Mouse (Mus musculus): ENCODE data around the gene Rgl1. TPM values are rescaled to one million over a fixed set of nuclear protein-coding genes. Genes with fewer than 3 reads are reported as not detected.
A peak's percentile ranks its signal among the peaks of the same experiment; 100 is the strongest.

The Rgl1 gene
- total and polyA plus RNA-seq, 2 experiments from 2014 or later = 36.7 to 38.9 TPM

DNA sequence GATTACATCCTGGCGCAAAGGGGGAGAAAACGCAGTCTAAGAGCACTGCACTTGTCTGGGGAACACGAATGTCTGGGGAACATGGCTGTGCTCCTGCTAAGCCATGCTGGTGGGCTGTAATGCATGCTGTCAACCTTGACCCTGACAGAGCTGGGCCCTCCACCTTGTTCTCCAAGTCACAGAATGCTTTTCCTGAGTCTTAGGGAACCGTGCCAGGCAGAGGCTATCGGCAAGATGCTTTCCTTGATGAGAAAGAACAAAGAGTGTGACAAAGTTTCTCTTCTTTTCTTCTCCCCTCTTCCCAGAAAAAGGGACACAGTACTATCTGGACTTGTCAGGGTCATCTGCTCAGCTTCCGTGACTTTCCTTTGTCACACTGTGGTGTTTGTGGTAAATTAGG, 203.3 kb downstream of the Rgl1 start:
- no peak for ATAC-seq (ENCODE audit: insufficient read depth, low read depth)
- H3K4me1 ChIP-seq (ENCODE audit: control insufficient read depth, insufficient read depth) = peaks cover 19% of the 10 kb centered on the region
- no peak for TF ChIP-seq EP300 (IDR thresholded peaks at IDR 0.05; ENCODE audit: low read depth)
- 74% methylated on average over 6 of the region's 6 CpGs for WGBS
- H3K27me3 ChIP-seq (ENCODE audit: control insufficient read depth, insufficient read depth, low read length) = no peaks in the 10 kb centered on the region
- no peaks in the 10 kb centered on the region for H3K36me3 ChIP-seq (replicated peaks; ENCODE audit: control insufficient read depth, insufficient read depth, low read length)
- no peak overlapping the region for H3K9ac ChIP-seq (replicated peaks; ENCODE audit: low read depth, low read length)
- H3K4me2 ChIP-seq (ENCODE audit: low read depth, low read length) = no peak overlapping the region
- H3K27ac ChIP-seq (ENCODE audit: low read depth) = no peak overlapping the region
- no peak overlapping the region for H3K4me3 ChIP-seq (ENCODE audit: low read depth, low read length)
- H3K9me3 ChIP-seq (replicated peaks; ENCODE audit: control insufficient read depth, low read length) = no peaks in the 10 kb centered on the region
- DNase-seq (ENCODE audit: low spot score) = no peak

DNA sequence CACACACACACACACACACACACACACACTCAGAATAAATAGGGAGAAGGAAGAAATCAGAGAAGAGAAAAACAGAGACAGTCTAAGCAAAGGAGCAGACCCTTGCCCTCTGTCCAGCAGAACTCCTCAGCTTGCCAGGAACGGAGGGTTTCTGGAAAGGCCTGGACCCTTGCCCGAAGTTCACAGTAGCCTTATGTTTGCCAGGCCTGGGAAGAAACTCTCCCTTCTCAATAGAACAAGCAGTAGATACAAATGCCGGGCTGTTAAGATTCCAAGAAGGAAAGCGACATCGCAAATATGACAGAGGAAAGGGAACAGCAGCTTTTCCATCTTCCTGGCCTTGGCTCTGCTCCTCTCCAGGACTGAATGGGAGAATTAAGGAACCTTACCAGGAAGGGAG, 205.7 kb downstream of the Rgl1 start:
- WGBS = 53% methylated on average over 5 of the region's 5 CpGs
- Histone ChIP-seq H3K4me1 (ENCODE audit: control insufficient read depth, insufficient read depth) (peaks cover 27% of the 10 kb centered on the region), H3K9me3 (replicated peaks; ENCODE audit: control insufficient read depth, low read length) (no peaks in the 10 kb centered on the region), H3K27me3 (ENCODE audit: control insufficient read depth, insufficient read depth, low read length) (no peaks in the 10 kb centered on the region), H3K4me2 (ENCODE audit: low read depth, low read length) (no peak overlapping the region), H3K27ac (ENCODE audit: low read depth) (peak overlapping the region; percentile 24), H3K36me3 (replicated peaks; ENCODE audit: control insufficient read depth, insufficient read depth, low read length) (peaks cover 1% of the 10 kb centered on the region; the same call in 1 of the 2 replicates), H3K9ac (replicated peaks; ENCODE audit: low read depth, low read length) (no peak overlapping the region), H3K4me3 (ENCODE audit: low read depth, low read length) (no peak overlapping the region)
- ATAC-seq (ENCODE audit: insufficient read depth, low read depth) (no peak), DNase-seq (ENCODE audit: low spot score) (no peak)
- TF ChIP-seq EP300 (IDR thresholded peaks at IDR 0.05; ENCODE audit: low read depth) (no peak), CTCF (IDR thresholded peaks at IDR 0.05; ENCODE audit: low read depth) (no peak)

GRCm38 (mm10) chr1:152556576-152557281, 209.4 kb downstream of the Rgl1 start:
- TF ChIP-seq EP300 (IDR thresholded peaks at IDR 0.05; ENCODE audit: low read depth) = no peak
- TF ChIP-seq CTCF (IDR thresholded peaks at IDR 0.05; ENCODE audit: low read depth) = no peak
- 10% methylated on average over 14 of the region's 14 CpGs for WGBS
- Histone ChIP-seq H3K9me3 (replicated peaks; ENCODE audit: control insufficient read depth, low read length) (no peaks in the 10 kb centered on the region), H3K4me2 (ENCODE audit: low read depth, low read length) (peak overlapping the region; percentile 14), H3K4me1 (ENCODE audit: control insufficient read depth, insufficient read depth) (peaks cover 27% of the 10 kb centered on the region), H3K36me3 (replicated peaks; ENCODE audit: control insufficient read depth, insufficient read depth, low read length) (peaks cover 36% of the 10 kb centered on the region), H3K4me3 (ENCODE audit: low read depth, low read length) (no peak overlapping the region), H3K9ac (replicated peaks; ENCODE audit: low read depth, low read length) (no peak overlapping the region), H3K27ac (ENCODE audit: low read depth) (peak overlapping the region; percentile 96), H3K27me3 (ENCODE audit: control insufficient read depth, insufficient read depth, low read length) (no peaks in the 10 kb centered on the region)
- ATAC-seq (ENCODE audit: insufficient read depth, low read depth) (peak; percentile 76), DNase-seq (ENCODE audit: low spot score) (no peak)

DNA sequence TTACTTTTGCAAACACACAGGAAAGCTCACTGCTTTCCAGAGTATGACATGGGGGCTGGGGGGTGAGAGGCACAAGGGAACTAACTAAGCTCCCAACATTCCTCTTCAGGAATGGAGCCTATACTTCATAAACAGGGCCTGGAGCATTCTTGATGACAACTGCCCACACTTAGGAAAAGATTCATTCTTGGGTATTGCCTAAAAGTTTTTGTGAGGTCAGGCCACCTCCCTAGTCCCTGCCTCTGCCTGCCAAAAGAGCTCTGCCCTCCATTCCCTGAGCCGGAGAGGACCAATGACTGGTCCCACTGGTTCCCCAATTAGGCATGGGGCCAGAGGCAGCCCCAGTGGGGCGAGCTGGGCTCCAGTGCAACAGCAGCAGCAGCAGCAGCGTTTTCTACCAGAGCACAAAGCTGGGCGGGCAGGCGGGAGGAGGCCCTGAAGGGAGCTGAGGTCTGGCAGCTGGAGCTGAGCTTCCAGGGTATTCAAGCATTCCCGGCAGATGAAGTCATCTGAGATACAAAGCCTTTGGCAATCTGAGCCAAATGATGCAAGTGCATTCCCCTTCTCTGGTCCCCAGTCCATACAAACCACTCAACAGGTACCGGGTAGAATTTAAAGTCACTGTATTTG, 210.1 kb downstream of the Rgl1 start:
- TF ChIP-seq CTCF (IDR thresholded peaks at IDR 0.05; ENCODE audit: low read depth) (0 out of 2 replicates have a peak, but pooled peaks have one; percentile 2), EP300 (IDR thresholded peaks at IDR 0.05; ENCODE audit: low read depth) (0 out of 2 replicates have a peak, but pooled peaks have one; percentile 20)
- peak overlapping the region; percentile 14 for H3K4me2 ChIP-seq (ENCODE audit: low read depth, low read length)
- no peak overlapping the region for H3K4me3 ChIP-seq (ENCODE audit: low read depth, low read length)
- H3K4me1 ChIP-seq (ENCODE audit: control insufficient read depth, insufficient read depth) = peaks cover 28% of the 10 kb centered on the region
- H3K9ac ChIP-seq (replicated peaks; ENCODE audit: low read depth, low read length) = no peak overlapping the region
- DNase-seq (ENCODE audit: low spot score) (peak; percentile 92), ATAC-seq (ENCODE audit: insufficient read depth, low read depth) (peak; percentile 92)
- no peaks in the 10 kb centered on the region for H3K27me3 ChIP-seq (ENCODE audit: control insufficient read depth, insufficient read depth, low read length)
- H3K36me3 ChIP-seq (replicated peaks; ENCODE audit: control insufficient read depth, insufficient read depth, low read length) = peaks cover 42% of the 10 kb centered on the region
- peak overlapping the region; percentile 96 for H3K27ac ChIP-seq (ENCODE audit: low read depth)
- 0% methylated on average over 7 of the region's 7 CpGs for WGBS
- H3K9me3 ChIP-seq (replicated peaks; ENCODE audit: control insufficient read depth, low read length) = no peaks in the 10 kb centered on the region

GRCm38 (mm10) chr1:152553912-152554547, 212.1 kb downstream of the Rgl1 start:
- ATAC-seq (ENCODE audit: insufficient read depth, low read depth) (no peak), DNase-seq (ENCODE audit: low spot score) (no peak)
- Histone ChIP-seq H3K9ac (replicated peaks; ENCODE audit: low read depth, low read length) (no peak overlapping the region), H3K4me2 (ENCODE audit: low read depth, low read length) (no peak overlapping the region), H3K36me3 (replicated peaks; ENCODE audit: control insufficient read depth, insufficient read depth, low read length) (peaks cover 54% of the 10 kb centered on the region), H3K27ac (ENCODE audit: low read depth) (no peak overlapping the region), H3K4me3 (ENCODE audit: low read depth, low read length) (no peak overlapping the region), H3K4me1 (ENCODE audit: control insufficient read depth, insufficient read depth) (peaks cover 30% of the 10 kb centered on the region), H3K9me3 (replicated peaks; ENCODE audit: control insufficient read depth, low read length) (no peaks in the 10 kb centered on the region), H3K27me3 (ENCODE audit: control insufficient read depth, insufficient read depth, low read length) (no peaks in the 10 kb centered on the region)
- TF ChIP-seq EP300 (IDR thresholded peaks at IDR 0.05; ENCODE audit: low read depth) (no peak), CTCF (IDR thresholded peaks at IDR 0.05; ENCODE audit: low read depth) (no peak)
- 85% methylated on average over 15 of the region's 15 CpGs for WGBS

Data from heart, postnatal 0 days (tissue).